Mouse (Mus musculus): Measurements from ENCODE around the gene Fam229a.
A peak's percentile ranks its signal among the peaks of the same experiment; 100 is the strongest.

Fam229a gene

DNA sequence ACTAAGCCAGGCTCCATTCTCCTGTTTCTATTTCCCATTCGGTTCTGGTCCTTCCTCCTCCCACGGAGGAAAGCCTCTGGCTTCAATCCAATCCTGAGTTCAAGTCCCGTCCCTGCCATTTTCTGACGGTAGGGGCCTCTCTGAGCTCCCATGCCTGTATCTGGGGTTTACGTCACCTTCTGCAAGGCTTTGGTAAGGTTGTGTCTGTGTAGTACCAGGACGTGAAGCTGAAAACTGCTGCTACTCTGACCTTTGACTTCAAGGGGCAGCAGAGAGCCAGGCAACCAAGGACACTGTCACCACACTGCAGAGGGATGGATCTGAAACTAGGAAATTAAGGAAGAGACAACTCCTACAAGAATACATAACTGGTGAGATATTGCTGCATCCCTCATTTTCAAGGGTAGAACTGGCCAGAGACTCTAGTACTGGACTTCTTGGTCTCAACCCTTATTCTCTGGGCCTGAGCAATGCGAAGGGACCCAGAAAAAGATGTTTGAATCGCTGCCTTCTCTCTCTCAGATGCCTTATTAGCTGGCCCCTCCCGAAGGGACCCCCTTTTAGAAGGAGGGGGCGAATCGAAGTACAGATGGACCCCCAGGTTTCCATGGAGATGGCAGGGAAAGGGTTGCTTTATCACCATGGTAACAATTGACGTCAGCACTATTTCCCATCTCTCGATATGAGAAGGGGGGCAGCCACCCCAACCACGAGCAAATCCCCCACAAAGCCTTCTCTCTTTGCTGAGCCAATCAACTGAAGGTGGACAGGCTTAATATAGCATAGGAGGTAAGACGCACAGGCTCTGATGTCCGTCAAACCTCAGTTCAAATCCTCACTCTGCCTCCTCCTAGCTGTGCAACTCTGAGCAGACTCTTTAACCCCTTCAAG, 4.9 kb downstream of the Fam229a start:
- no peak for DNase-seq

DNA sequence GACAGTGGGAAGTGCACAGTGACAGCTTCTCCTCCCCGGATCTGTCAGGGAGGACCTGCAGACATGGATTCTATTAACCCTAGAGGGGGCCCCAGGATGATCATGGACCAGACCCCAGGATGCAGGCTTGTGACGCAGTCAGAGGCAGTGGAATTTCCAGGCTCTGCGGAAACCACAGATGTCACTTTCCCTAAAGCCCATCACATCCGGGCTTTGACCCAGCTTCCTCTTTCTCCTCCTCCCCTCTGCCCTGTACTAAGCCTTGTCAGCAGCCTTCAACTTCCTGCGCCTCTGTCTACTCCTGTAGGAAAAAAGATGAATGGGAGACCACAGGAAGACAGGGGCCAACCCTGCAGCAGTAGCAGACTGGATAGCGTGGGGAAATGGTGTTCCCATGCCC, 5.6 kb downstream of the Fam229a start:
- DNase-seq, result no peak

DNA sequence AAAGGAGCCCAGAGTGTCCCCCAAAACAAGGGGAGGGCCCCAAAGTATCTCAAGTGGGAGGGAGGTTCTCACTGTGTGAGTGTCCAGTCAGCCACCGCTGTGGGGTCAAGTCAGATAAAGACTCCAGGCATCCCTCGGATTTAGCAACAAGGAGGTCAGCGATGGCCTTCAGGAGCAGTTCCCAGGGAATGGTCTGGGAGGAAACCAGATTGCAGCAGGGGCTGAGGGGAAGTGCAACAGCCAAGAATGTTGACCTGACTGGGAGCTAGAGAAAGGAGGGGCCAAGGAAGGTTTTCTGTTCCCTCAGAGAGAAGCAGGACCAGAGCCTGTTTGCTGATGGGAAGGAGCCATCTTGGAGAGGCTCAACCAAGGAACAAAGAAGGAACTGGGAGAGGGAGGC, 8.0 kb downstream of the Fam229a start:
- DNase-seq, result no peak

GRCm38 (mm10) chr4:129500017-129500416, 9.0 kb downstream of the Fam229a start:
- DNase-seq, result no peak

DNA sequence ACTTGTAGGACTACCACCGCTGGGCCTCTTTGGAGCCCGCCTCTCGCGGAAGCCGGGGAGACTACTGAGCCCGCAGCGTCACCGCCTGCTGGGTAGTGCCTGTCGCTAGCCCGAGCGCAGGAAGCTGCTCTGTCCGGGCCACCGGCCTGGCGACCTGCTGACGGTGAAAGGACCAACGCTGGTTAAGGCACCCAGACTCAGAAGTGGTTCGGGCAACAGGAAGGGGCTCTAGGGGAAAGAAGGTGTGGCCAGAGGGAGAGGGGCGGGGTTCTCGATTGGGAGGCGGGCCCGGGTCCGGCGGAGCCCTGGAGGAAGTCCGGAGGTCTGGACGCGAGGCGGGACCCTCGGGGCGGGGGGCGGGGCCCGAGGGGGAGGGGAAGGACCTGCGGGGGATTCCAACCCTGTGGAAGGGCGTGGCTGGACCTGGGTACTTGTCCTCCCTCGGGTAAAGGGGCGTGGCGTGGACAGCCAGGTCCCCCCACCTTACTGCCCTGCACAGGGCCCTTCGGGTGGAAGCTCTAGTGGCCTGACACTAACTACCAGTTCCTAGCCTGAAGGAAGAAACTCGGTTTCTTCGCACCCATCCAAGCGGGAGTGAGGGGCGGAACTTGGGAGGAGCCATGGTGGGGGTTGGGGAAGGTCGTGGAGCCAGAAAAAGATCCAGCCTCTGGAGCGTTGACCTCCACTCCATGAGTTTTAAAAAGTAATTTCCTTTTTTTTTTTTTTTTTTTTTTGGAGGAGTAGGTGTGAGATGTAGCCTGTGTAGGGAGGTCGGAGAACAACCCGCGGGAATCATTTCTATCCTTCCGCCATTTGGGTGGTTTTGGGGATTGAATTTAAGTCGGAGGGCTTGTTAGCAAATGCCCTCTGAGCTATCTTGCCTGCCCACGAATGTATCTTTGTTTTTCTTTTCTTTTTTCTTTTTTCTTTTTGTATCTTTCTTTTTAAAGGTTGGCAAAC, 9.9 kb downstream of the Fam229a start:
- peak; percentile 38 for DNase-seq

DNA sequence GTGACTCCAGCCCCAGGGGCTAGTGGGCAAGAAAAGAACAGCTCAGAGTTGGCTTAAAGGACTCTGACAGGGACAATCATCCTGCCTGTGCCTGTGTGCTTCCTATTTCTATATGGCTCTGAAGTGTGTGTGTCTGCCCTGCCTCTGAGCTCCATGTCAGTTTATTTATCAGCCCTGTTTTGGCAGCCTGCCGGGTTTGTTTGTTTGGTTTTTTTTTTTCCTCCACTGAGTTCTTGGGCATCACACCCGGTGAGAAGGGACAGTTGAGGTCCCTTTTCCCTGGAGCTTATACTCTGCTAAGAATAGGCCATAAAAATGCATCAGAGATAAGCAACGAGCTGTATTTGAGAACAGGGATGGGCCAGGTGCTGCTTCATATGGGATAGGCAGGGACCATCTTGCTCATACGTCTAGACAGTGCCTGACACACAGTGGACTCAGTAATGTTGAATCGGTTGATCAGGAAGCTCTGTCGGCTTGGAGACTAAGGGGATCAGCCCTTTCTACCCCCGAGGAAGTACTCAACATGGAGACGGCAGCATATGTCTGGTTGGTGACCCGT, 11.4 kb downstream of the Fam229a start:
- DNase-seq, result no peak

- no peak for DNase-seq
Measured at GRCm38 (mm10) chr4:129502901-129503444, 12.0 kb downstream of the Fam229a start.

GRCm38 (mm10) chr4:129505511-129505910, 14.5 kb downstream of the Fam229a start:
- DNase-seq, result no peak

- no peak for DNase-seq
Measured at GRCm38 (mm10) chr4:129507434-129508236, 16.6 kb downstream of the Fam229a start.

- DNase-seq, result no peak
Measured at GRCm38 (mm10) chr4:129508237-129508515, 17.2 kb downstream of the Fam229a start.

GRCm38 (mm10) chr4:129508834-129509600, 18.0 kb downstream of the Fam229a start:
- DNase-seq, result no peak

- no peak for DNase-seq
Measured at GRCm38 (mm10) chr4:129509650-129510049, 18.7 kb downstream of the Fam229a start.

DNA sequence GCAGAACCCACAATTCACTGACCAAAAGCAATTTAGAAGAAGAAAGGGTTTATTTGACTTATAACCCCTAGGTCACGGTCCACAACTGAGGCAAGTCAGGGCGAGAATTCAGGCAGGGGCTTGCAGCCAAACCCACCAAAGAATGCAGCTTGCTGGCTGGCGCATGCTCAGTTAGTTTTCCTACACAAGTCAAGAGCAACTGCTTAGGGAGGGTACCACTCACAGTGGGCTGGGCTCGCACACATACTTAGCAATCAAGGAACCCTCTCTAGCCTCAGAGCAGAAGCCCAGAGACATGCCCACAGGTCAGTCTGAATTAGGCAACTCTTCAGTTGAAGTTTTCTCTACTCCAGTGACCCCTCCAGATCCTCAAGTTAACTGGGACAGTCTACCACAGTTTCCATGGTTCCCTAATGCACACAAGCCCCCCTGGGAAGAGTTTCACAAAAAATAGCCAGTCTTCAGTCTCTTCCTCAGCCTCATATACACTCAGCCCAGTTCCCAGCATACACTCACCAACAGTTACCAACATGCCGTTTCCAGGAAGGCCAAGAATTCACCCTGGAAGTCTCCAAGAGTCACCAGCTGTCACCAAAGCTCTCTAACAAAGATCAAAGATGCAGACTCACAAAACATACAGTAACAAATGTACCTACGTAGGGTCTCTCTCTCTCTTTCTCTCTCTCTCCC, 19.9 kb downstream of the Fam229a start:
- DNase-seq, result no peak

DNA sequence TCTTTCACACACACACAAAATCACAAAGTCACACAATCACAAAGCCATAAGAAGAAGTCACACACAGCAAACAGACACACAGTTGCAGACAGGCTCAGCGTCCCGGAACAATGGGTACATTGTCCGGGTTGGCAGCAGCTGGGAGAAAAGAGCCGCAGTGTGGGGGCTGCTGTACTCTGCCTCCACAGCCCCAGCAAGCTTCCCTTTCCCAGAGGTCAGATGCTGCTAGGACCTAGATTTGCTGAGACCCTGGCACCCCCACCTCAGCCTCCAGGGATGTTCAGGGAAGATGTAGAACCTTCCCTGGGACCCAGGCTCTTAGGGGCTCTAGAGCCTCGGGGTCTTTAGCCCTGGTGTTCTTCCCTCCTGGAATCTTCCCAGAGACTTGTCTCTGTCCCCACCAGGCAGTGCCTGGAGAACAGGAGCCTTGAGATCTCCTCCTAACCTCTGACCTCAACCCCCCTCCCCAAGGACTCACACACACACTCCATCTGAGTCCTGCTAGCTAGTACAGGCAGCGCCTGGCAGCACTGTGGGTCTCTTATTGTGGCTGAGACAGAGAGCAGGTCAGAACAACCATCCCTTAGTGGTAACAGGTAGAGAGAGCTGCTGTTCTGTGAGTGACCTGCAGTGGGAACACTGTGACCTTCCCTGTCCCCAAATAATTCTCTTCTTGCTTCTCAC, 20.6 kb downstream of the Fam229a start:
- DNase-seq, result no peak

DNA sequence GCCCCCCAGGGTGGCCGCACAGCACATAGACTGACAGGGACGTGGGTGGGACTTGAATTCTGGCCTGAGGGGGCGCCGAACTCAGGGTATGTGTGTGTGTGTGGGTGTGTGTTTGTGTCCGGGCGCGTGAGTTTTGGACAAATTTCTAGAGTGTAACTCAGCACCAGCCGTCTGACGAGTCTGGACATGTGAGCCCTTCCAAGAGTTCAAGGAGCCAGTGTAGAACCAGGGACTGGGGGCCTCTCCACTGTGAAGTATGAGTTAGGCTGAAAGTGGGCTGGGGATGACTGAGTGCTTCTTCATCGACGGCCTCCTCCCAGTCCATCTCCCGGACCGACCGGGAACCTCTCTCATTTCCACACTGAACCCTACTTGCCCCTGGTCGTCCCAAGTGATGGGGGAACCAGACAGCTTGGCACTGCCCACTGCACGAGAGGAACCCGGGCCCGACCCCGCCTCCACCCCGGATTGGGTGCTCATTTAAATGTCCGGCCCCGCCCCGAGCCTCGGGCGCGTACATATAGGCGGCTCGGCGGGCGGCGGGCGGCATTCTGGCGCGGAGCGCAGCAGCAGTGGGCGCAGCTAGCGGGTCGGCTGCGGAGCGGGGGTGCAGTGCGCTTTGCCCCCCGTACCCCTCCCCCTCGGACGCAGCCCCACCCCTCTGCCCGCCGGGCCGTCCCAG, 22.2 kb downstream of the Fam229a start, which contains the start of gene Marcksl1:
Gene Marcksl1, plus strand, starts transcription at position 496 of the 682 bp plus-strand sequence.
- no peak for DNase-seq

DNA sequence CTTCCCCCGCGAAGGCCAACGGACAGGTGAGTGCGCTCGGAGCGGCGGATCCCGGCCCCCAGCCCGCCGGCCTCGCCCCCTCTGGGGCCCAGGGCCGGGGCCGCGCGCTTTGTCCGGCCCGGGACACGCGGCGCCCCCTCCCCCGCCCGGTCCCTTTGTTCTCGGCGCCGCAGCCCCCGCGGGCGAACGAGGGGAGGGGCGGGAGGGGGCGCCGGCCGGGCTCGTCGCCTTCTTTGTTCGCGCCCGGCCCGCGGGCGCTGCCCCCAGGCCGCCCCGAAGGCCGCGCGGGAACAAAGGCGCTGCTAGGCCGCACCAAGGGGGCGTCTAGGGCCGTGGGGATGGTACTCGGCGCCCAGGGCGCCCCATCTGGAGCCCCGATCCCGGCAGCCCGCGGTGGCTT, 22.9 kb downstream of the Fam229a start:
- DNase-seq, result no peak

DNA sequence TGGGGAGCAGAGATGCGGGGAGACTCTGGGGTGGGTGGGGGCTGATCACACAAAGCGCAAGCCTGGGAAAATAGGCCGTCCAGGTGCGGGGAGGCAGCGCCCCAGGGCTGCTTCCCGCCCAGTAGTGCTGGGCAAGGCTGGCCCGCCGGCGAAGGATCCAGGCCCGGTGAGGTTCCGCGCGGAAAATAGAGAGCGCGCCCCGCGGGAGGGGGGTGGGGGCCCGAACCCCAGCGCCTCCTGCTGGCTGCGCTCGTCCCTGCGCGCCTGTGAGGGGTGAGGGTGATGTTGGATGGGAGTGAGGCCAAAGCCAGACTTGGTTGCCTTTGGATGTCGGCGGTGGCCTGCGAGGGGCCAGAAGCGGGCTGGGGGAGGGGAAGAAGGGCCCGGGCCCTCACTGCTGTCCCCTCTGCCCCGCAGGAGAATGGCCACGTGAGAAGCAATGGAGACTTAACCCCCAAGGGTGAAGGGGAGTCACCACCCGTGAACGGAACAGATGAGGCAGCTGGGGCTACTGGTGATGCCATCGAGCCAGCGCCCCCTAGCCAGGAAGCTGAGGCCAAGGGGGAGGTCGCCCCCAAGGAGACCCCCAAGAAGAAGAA, 23.4 kb downstream of the Fam229a start:
- DNase-seq, result no peak

- DNase-seq, result no peak
Measured at GRCm38 (mm10) chr4:129516925-129517324, 25.9 kb downstream of the Fam229a start.

- no peak for DNase-seq
Measured at GRCm38 (mm10) chr4:129518519-129518918, 27.5 kb downstream of the Fam229a start.

All from cerebellum, adult 9-10 months (tissue).